Mouse (Mus musculus) heart, postnatal 25 days (tissue): ENCODE results near the gene Gm6614. TPM values are rescaled to one million over a fixed set of nuclear protein-coding genes. Genes with fewer than 3 reads are reported as not detected.
"Not testable (repeated sequence)": the region's sequence is repeated elsewhere in the genome, so short reads cannot be mapped to it uniquely, and the experiment has no call there.

Experiments
- DNase-seq: peaks from one replicate; pipeline ENCODE4 v3.0.0; 2022; ENCODE audit warnings: low spot score
- intact Hi-C: fragments of 180-260 bp; cut with DNase I; formaldehyde crosslinking; loops from one replicate; pipeline ENCODE4 v1.15.1; 2025
- total RNA-seq, 2 experiments: library from RNA; stranded (reverse); gene quantifications; 2 replicates each; pipeline ENCODE4 v1.2.3; 2021

Gene Gm6614
- total RNA-seq, result not detected

GRCm38 (mm10) chr6:142011364-142011955 is at the start of gene Gm6614:
Gene Gm6614 (minus strand): TSS chr6:142011414.
- DNase-seq, result no peak
- intact Hi-C loops, result no loop called here

- DNase-seq, intact Hi-C loops: not testable (repeated sequence)
These were observed 47.1 kb upstream of the Gm6614 start for GRCm38 (mm10) chr6:142058281-142058680.

GRCm38 (mm10) chr6:142047689-142048088 is 36.5 kb upstream of the Gm6614 start:
- no peak for DNase-seq
- intact Hi-C loops, result no loop called here

- intact Hi-C loops, result no loop called here
These were observed 34.5 kb upstream of the Gm6614 start for GRCm38 (mm10) chr6:142045746-142046145.

GRCm38 (mm10) chr6:142041896-142042295 is 30.7 kb upstream of the Gm6614 start:
- intact Hi-C loops, result no loop called here
- DNase-seq, result no peak

More at GRCm38 (mm10) chr6:142045746-142046145, 34.5 kb upstream of the Gm6614 start:
- no peak for DNase-seq

GRCm38 (mm10) chr6:142040306-142041175 is 29.3 kb upstream of the Gm6614 start:
- DNase-seq, result no peak
- intact Hi-C loops, result no loop called here

GRCm38 (mm10) chr6:142035771-142036170 is 24.6 kb upstream of the Gm6614 start:
- DNase-seq, result no peak
- intact Hi-C loops, result no loop called here

- intact Hi-C loops, result no loop called here
- no peak for DNase-seq
These were observed 10.5 kb upstream of the Gm6614 start for GRCm38 (mm10) chr6:142021671-142022070.

GRCm38 (mm10) chr6:141986772-141987171 is 24.4 kb downstream of the Gm6614 start:
- no peak for DNase-seq
- intact Hi-C loops, result no loop called here

- intact Hi-C loops, result no loop called here
- no peak for DNase-seq
These were observed 26.6 kb downstream of the Gm6614 start for GRCm38 (mm10) chr6:141984644-141985043.

GRCm38 (mm10) chr6:141962420-141962819 is 48.8 kb downstream of the Gm6614 start:
- no peak for DNase-seq
- intact Hi-C loops, result no loop called here

- intact Hi-C loops, result no loop called here
- DNase-seq, result no peak
These were observed 49.4 kb downstream of the Gm6614 start for GRCm38 (mm10) chr6:141961861-141962260.

- intact Hi-C loops, result no loop called here
- no peak for DNase-seq
These were observed 50.7 kb downstream of the Gm6614 start for GRCm38 (mm10) chr6:141960482-141960881.

GRCm38 (mm10) chr6:141946862-141947261 is 64.4 kb downstream of the Gm6614 start, which contains the start of gene Slco1a1:
Gene Slco1a1 (minus strand): TSS chr6:141946962.
- DNase-seq, result no peak
- intact Hi-C loops, result no loop called here

GRCm38 (mm10) chr6:141940451-141940850 is 70.8 kb downstream of the Gm6614 start:
- intact Hi-C loops, result no loop called here
- DNase-seq, result no peak

Other genes starting within 250 kb of the Gm6614 start
- not detected for gene Gm5724, start 237.6 kb downstream of the Gm6614 start, total RNA-seq
- under 1 TPM; 0.42 to 0.49 TPM for gene Slco1a4, start 155.2 kb downstream of the Gm6614 start, total RNA-seq
- not detected for gene Slco1a1, start 64.5 kb downstream of the Gm6614 start, total RNA-seq
- gene Slco1a6, start 197.1 kb upstream of the Gm6614 start, total RNA-seq, result not detected